Mouse (Mus musculus): ENCODE data around the gene Trpm7. TPM values are rescaled to one million over a fixed set of nuclear protein-coding genes. Genes with fewer than 3 reads are reported as not detected.

Trpm7 gene
- polyA plus RNA-seq, 1 experiment: 0.63 TPM

DNA sequence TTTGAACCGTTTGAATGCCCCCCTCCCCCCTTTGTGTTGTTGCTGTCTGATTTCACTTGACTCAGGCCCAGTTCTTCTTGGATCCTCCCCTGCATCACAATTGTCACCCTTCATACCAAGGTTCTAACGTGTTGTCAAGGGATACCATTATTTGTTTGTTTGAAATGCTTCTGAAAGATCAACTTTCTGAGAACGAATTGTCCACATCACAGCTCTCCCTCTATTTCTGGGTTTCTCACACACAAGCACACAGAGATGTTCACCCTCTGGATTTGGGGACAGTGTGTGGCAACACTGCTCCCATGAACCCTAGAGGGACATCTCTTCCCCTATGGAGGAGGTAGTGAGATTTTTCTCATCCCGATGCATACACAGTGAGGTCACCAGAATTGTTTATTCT lies 92.7 kb downstream of the Trpm7 start, which contains the start of gene Usp50:
Gene Usp50, minus strand, starts transcription at position 101 of the 400 bp plus-strand sequence.
- Histone ChIP-seq H3K36me3 (replicated peaks; ENCODE audit: low read length) (no peaks in the 10 kb centered on the region), H3K4me1 (peaks cover 9% of the 10 kb centered on the region), H3K4me3 (replicated peaks) (no peak within 1 kb of the TSS), H3K9me3 (peaks cover 5% of the 10 kb centered on the region; the same call in 1 of the 2 replicates), H3K27me3 (replicated peaks) (peaks cover 11% of the 10 kb centered on the region)
- TF ChIP-seq GATA1 (IDR thresholded peaks at IDR 0.05; ENCODE audit: borderline replicate concordance, low read length) (no peak), FLI1 (IDR thresholded peaks at IDR 0.05; ENCODE audit: low read length) (no peak)

DNA sequence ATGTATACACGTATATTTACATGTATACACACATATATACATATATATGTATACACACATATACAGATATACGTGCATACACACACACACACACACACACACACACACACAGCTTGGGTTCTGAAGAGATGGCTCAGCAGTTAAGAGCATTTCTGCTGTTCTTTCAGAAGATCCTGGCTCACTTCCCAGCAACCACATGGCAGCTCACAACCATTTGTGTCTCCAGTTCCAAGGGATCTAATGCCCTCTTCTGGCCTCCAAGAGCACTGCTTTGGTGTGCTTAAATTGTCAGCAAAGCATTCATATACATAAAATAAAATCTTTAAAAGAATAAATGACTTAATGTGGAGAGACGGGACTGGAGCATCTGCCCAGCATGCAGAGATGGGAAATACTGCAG lies 93.6 kb downstream of the Trpm7 start:
- no peaks in the 10 kb centered on the region for H3K36me3 ChIP-seq (replicated peaks; ENCODE audit: low read length)
- H3K9me3 ChIP-seq: peaks cover 5% of the 10 kb centered on the region; the same call in 1 of the 2 replicates
- H3K4me1 ChIP-seq: peaks cover 3% of the 10 kb centered on the region; the same call in 1 of the 2 replicates
- H3K27me3 ChIP-seq (replicated peaks): peaks cover 11% of the 10 kb centered on the region
- no peak for TF ChIP-seq FLI1 (IDR thresholded peaks at IDR 0.05; ENCODE audit: low read length)
- TF ChIP-seq GATA1 (IDR thresholded peaks at IDR 0.05; ENCODE audit: borderline replicate concordance, low read length): no peak
- H3K4me3 ChIP-seq (replicated peaks): no peak overlapping the region

DNA sequence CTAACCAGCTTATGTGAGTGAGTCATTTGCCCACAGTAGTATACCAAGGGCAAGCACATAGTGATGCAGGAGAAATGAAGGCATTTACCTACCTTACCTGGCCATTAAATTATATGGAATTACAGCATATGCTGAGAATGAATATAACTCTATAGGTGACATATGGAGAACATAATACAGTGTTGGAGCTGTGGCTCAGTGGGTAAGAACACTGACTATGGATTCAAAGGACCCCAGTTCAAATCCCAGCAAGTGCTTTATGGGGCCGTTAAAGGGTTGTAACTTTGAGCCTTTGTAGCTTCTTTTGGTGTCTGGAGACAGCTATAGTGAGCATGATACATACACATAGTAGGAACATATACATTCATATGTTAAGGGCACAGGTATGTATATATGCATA lies 94.6 kb downstream of the Trpm7 start:
- no peaks in the 10 kb centered on the region for H3K36me3 ChIP-seq (replicated peaks; ENCODE audit: low read length)
- H3K27me3 ChIP-seq (replicated peaks): peaks cover 13% of the 10 kb centered on the region
- H3K9me3 ChIP-seq: peaks cover 5% of the 10 kb centered on the region; the same call in 1 of the 2 replicates
- peaks cover 3% of the 10 kb centered on the region; the same call in 1 of the 2 replicates for H3K4me1 ChIP-seq
- H3K4me3 ChIP-seq (replicated peaks): no peak overlapping the region
- no peak for TF ChIP-seq FLI1 (IDR thresholded peaks at IDR 0.05; ENCODE audit: low read length)
- TF ChIP-seq GATA1 (IDR thresholded peaks at IDR 0.05; ENCODE audit: borderline replicate concordance, low read length): no peak

DNA sequence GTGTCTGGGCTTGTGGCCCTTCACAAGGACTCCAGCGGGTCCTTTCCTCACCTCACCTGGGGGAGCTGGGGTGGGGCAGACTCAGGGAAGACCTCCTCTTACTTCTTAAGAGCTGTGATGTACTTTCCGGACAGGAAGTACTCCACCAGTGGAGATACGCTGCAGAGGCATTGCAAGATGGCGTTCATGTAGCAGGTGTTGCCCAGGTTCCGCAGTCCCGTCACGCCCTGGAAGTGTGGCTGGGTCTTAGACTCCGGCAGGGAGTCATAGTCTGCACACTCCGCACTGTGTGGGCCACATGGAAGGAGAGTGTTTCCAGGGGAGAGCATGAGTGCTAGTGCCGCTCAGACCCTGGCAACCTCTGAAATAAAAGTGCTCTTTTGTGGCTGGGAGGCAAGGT lies 95.7 kb downstream of the Trpm7 start:
- Histone ChIP-seq H3K36me3 (replicated peaks; ENCODE audit: low read length) (no peaks in the 10 kb centered on the region), H3K9me3 (peaks cover 5% of the 10 kb centered on the region; the same call in 1 of the 2 replicates), H3K4me3 (replicated peaks) (no peak overlapping the region), H3K4me1 (peaks cover 3% of the 10 kb centered on the region; the same call in 1 of the 2 replicates), H3K27me3 (replicated peaks) (peaks cover 10% of the 10 kb centered on the region)
- TF ChIP-seq FLI1 (IDR thresholded peaks at IDR 0.05; ENCODE audit: low read length) (no peak), GATA1 (IDR thresholded peaks at IDR 0.05; ENCODE audit: borderline replicate concordance, low read length) (no peak)

DNA sequence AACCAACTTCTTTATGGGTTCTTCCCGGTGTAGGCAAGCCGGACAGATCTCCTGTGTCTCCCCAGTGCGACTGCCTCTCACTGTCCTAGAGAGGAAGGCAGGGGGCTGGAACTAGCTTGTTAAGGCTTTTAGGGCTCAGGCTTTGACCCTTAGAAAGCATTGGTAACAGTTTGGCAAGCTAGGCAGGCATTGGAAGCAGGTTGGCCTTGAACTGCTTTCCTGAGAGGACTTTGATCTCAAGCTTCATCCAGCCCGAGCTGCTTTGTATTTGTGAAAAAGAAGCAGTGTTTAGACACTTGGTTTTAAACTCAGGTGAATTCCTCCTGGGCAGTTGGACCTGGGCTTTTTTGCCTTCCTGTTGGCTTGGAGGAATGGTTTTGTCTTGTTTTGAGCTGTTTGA lies 97.2 kb downstream of the Trpm7 start:
- Histone ChIP-seq H3K4me1 (no peaks in the 10 kb centered on the region), H3K9me3 (peaks cover 4% of the 10 kb centered on the region; the same call in 1 of the 2 replicates), H3K27me3 (replicated peaks) (peaks cover 10% of the 10 kb centered on the region), H3K4me3 (replicated peaks) (no peak overlapping the region), H3K36me3 (replicated peaks; ENCODE audit: low read length) (no peaks in the 10 kb centered on the region)
- TF ChIP-seq GATA1 (IDR thresholded peaks at IDR 0.05; ENCODE audit: borderline replicate concordance, low read length): no peak
- no peak for TF ChIP-seq FLI1 (IDR thresholded peaks at IDR 0.05; ENCODE audit: low read length)

DNA sequence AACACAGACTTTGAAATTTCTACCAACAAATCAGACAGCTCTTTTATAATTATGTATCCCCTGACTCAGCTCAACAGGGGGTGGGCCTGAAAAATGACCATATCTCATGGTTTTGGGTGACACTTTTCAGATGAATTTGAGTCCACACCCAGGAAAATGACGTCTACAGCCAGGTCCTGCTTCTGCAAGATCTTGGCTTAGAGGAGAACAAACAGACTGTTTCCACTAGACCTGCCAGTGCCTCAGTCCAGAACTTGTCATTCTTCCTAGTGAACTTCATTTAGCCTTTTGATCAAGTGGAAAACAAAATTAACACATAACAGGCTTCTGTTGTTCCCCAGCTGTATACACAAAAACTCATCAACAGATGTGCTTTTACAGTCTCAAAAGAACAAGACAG lies 99.6 kb downstream of the Trpm7 start:
- Histone ChIP-seq H3K4me3 (replicated peaks) (no peak overlapping the region), H3K36me3 (replicated peaks; ENCODE audit: low read length) (no peaks in the 10 kb centered on the region)
- TF ChIP-seq FLI1 (IDR thresholded peaks at IDR 0.05; ENCODE audit: low read length) (no peak), GATA1 (IDR thresholded peaks at IDR 0.05; ENCODE audit: borderline replicate concordance, low read length) (no peak)

DNA sequence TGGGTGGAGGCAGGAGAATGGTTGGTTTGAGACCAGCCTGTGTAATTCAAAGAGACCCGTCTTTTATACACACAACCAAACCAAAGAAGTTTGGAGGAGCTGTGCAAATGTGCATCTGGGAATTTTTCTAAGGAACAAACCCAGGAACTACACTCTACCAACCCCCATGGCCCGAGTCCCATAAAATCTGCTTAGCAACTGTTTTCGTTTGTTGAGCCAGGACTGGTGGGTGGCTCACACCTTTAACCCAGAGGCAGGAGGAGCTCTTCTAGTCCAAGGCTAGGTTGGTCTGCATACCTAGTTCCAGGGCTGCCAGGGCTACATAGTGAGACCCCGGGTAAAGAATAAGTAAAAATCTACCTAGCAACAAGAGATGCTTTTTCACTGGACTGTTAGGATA lies 100.1 kb downstream of the Trpm7 start:
- TF ChIP-seq FLI1 (IDR thresholded peaks at IDR 0.05; ENCODE audit: low read length) (no peak), GATA1 (IDR thresholded peaks at IDR 0.05; ENCODE audit: borderline replicate concordance, low read length) (no peak)
- H3K4me3 ChIP-seq (replicated peaks): no peak overlapping the region
- H3K27me3 ChIP-seq (replicated peaks): peaks cover 12% of the 10 kb centered on the region
- H3K4me1 ChIP-seq: peaks cover 4% of the 10 kb centered on the region; the same call in 1 of the 2 replicates
- peaks cover 4% of the 10 kb centered on the region; the same call in 1 of the 2 replicates for H3K9me3 ChIP-seq
- no peaks in the 10 kb centered on the region for H3K36me3 ChIP-seq (replicated peaks; ENCODE audit: low read length)

More for the DNA sequence above, 99.6 kb downstream of the Trpm7 start:
- H3K27me3 ChIP-seq (replicated peaks): peaks cover 12% of the 10 kb centered on the region
- peaks cover 4% of the 10 kb centered on the region; the same call in 1 of the 2 replicates for H3K9me3 ChIP-seq
- H3K4me1 ChIP-seq: peaks cover 4% of the 10 kb centered on the region; the same call in 1 of the 2 replicates

DNA sequence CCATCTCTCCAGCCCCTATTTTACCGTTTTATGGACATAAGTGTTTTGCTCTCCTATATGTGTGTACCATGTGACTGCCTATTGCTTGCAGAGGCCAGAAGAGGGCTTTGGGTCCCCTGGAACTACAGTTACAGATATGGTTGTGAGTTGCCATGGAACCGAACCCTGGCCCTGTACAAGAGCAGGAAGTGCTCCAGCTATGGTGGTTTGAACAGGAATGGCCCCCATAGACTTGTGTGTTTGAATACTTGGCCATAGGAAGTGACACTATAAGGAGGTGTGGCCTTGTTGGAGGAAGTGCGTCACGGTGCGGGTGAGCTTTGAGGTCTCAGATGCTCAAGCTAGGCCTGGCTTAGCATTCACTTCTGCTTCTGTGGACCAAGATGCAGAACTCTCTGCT lies 103.8 kb downstream of the Trpm7 start:
- H3K4me1 ChIP-seq: peaks cover 12% of the 10 kb centered on the region
- no peaks in the 10 kb centered on the region for H3K36me3 ChIP-seq (replicated peaks; ENCODE audit: low read length)
- peaks cover 12% of the 10 kb centered on the region for H3K27me3 ChIP-seq (replicated peaks)
- H3K9me3 ChIP-seq: peaks cover 8% of the 10 kb centered on the region; the same call in 1 of the 2 replicates
- no peak for TF ChIP-seq FLI1 (IDR thresholded peaks at IDR 0.05; ENCODE audit: low read length)
- TF ChIP-seq GATA1 (IDR thresholded peaks at IDR 0.05; ENCODE audit: borderline replicate concordance, low read length): no peak
- H3K4me3 ChIP-seq (replicated peaks): no peak overlapping the region

DNA sequence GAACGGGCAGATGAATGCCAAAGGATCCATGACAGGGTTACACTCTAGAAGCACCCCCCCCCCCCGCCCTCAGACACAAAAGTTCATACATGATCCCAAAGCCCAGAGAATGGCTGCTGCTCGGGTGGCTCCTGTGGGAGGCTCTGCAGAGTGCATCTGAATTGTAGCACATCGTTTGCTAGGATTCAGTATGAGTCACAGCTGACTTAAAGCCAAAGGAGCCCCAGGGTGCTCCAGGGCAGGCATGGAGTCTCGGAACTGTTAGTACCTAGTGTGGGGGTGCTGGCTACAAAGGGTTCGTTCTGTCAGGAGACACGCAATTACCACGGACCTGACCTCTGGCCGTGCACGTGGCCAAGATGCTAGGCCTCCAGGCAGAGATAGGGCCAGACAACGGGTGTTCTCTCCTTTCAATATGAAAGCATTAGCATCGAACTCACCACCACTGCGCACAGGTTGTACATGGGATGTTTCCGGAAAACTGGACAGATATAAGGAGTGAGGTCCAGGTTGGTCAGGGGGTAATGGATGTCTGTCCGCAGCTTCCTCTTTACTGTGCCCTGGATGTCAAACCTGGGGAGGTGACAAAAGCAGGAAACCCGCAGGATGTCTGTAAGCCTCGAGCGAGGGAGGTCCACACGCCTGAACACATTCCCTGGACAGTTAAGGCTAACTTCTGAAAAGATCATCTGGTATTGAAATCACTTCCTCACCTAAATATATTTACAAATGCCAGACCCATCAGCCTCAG lies 106.4 kb downstream of the Trpm7 start:
- no peak overlapping the region for H3K4me3 ChIP-seq (replicated peaks)
- TF ChIP-seq GATA1 (IDR thresholded peaks at IDR 0.05; ENCODE audit: borderline replicate concordance, low read length): no peak
- TF ChIP-seq FLI1 (IDR thresholded peaks at IDR 0.05; ENCODE audit: low read length): no peak

DNA sequence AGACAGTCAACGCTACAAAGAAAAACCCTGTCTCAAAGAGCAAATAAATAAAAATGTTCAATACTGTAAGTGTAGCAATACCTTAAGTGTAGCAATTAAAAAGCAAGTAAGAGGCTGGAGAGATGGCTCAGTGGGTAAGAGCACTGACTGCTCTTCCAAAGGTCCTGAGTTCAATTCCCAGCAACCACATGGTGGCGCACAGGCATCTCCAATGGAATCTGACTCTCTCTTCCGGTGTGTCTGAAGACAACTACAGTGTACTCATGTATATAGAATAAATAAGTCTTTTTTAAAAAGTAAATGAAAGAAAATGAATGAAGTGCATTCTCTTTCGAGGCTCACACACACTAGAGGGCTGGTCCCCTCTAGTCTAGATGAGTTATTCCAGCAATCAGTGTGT lies 107.8 kb downstream of the Trpm7 start:
- Histone ChIP-seq H3K36me3 (replicated peaks; ENCODE audit: low read length) (peaks cover 21% of the 10 kb centered on the region), H3K9me3 (peaks cover 8% of the 10 kb centered on the region; the same call in 1 of the 2 replicates), H3K4me3 (replicated peaks) (no peak overlapping the region), H3K4me1 (peaks cover 18% of the 10 kb centered on the region), H3K27me3 (replicated peaks) (peaks cover 6% of the 10 kb centered on the region)
- TF ChIP-seq FLI1 (IDR thresholded peaks at IDR 0.05; ENCODE audit: low read length) (no peak), GATA1 (IDR thresholded peaks at IDR 0.05; ENCODE audit: borderline replicate concordance, low read length) (no peak)

More for the DNA sequence above, 106.4 kb downstream of the Trpm7 start:
- Histone ChIP-seq H3K36me3 (replicated peaks; ENCODE audit: low read length) (peaks cover 8% of the 10 kb centered on the region), H3K9me3 (peaks cover 8% of the 10 kb centered on the region; the same call in 1 of the 2 replicates), H3K4me1 (peaks cover 18% of the 10 kb centered on the region), H3K27me3 (replicated peaks) (peaks cover 8% of the 10 kb centered on the region)
